Mouse (Mus musculus) heart, adult 2 months (tissue): ENCODE data around the gene Cldn22.

Source experiments
- CTCF ChIP-seq: fragments of 200-600 bp; IDR thresholded peaks from 2 replicates; pipeline ENCODE4 v1.8.1; 2022; ENCODE audit warnings: antibody characterized with exemption, mild to moderate bottlenecking, moderate library complexity
- EP300 ChIP-seq: fragments of 200-500 bp; IDR thresholded peaks from 2 replicates; pipeline ENCODE4 v1.6.1; 2011; ENCODE audit warnings: low read depth, low read length, control low read depth; ENCODE audit not compliant: insufficient read depth
- POLR2A ChIP-seq: fragments of 200-500 bp; IDR thresholded peaks from 2 replicates; pipeline ENCODE4 v1.6.1; 2011; ENCODE audit warnings: mild to moderate bottlenecking, low read depth, low read length, control low read depth; ENCODE audit not compliant: insufficient read depth

DNA sequence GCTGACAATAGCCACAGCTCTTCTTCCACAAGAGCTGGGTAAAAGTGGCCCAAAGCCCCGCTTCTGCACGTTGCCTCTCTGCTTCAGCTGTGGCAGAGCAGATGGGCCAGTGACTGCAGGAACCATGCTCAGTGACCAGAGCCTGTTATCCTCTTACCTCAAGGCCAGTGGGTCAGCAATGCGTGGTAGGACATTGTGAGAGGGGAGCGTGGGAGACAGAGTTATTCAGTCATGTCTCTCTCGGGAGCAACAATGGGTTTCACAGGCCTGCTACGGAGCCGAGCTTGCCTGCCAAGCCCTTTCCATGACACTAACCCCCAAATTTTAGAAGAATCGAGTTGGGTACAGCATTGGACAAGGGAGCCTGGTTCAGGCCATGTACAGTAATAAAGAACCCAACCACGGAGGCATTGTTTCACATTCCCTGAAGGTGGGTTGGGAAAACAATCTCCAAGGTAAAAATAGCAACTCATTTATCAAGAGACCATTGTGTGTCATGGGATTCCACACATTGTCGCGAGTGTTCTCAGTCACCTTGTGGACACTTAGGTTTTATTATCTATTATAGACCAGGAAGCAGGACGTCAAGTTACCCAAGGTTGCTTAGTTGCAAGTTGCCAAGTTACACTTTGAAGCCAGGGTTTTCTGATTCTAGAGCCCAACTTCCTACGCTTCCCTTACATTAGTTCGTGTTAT lies 14.2 kb upstream of the Cldn22 start:
- TF ChIP-seq POLR2A (no peak), CTCF (no peak), EP300 (no peak)
